Mouse (Mus musculus) midbrain, embryonic 10.5 days (tissue): Measurements from ENCODE around the gene Foxj1. TPM values are rescaled to one million over a fixed set of nuclear protein-coding genes. Genes with fewer than 3 reads are reported as not detected.
A peak's percentile ranks its signal among the peaks of the same experiment; 100 is the strongest.
"Not testable (repeated sequence)": the region's sequence is repeated elsewhere in the genome, so short reads cannot be mapped to it uniquely, and the experiment has no call there.

Experiments used
- DNase-seq: peaks from one replicate; pipeline ENCODE4 v3.0.0-alpha.2; 2017; ENCODE audit warnings: low spot score
- H3K27ac ChIP-seq: fragments of 300-500 bp; sonication (generic); replicated peaks from 2 replicates; pipeline ENCODE4 v1.5.1; 2016; ENCODE audit warnings: mild to moderate bottlenecking
- H3K27me3 ChIP-seq: fragments of 300-500 bp; sonication (generic); 2 replicates; pipeline ENCODE4 v1.6.1; 2016; ENCODE audit warnings: low read depth, mild to moderate bottlenecking; ENCODE audit not compliant: poor library complexity, severe bottlenecking
- H3K36me3 ChIP-seq: fragments of 300-500 bp; sonication (generic); 2 replicates; pipeline ENCODE4 v1.6.1; 2016; ENCODE audit warnings: mild to moderate bottlenecking, moderate library complexity
- H3K4me1 ChIP-seq: fragments of 300-500 bp; sonication (generic); 2 replicates; pipeline ENCODE4 v1.6.1; 2016
- H3K4me3 ChIP-seq: fragments of 300-500 bp; sonication (generic); 2 replicates; pipeline ENCODE4 v1.5.1; 2016; ENCODE audit warnings: mild to moderate bottlenecking, moderate library complexity
- H3K9me3 ChIP-seq: fragments of 300-500 bp; sonication (generic); replicated peaks from 2 replicates; pipeline ENCODE4 v1.6.1; 2016; ENCODE audit warnings: mild to moderate bottlenecking
- WGBS: fragments of 180-500 bp; shearing (Covaris S2); methylation state at CpG from one replicate; pipeline ENCODE4 v1.1.7; 2016; 5-methylcytosine and 5-hydroxymethylcytosine counted together
- polyA plus RNA-seq: library from polyadenylated mRNA; unstranded; fragments of >200 nt; fragmentation: Nextera tagmentation; extraction: Ambion mirVana; gene quantifications from 2 replicates; pipeline ENCODE4 v1.2.1, GENCODE M21; 2016

Gene Foxj1
- polyA plus RNA-seq, 1 experiment from 2014 or later, result 8.4 TPM

DNA sequence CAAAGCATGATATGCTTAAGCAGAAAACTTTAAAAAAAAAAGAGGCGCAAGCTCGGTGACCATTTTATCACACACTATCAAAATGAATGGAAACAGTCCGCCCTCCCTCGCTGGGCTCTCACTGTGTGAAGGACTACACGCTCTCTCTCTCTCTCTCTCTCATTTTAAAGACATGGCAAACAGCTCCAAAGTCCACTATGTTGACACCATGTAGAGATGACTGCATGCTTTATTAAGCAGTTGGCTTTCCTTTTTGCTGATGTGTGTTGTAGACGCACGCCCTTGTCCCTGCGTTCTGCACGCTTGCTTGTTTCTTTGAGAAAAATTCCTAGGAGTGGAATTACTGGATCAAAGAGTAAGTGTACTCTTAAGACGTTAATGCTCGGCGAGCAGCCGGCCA, 30.2 kb upstream of the Foxj1 start:
- WGBS, result 52% methylated on average over 13 of the region's 13 CpGs

GRCm38 (mm10) chr11:116362015-116362414, 26.8 kb upstream of the Foxj1 start:
- WGBS, result 71% methylated on average over 11 of the region's 11 CpGs
- H3K4me1 ChIP-seq, result peaks cover 42% of the 10 kb centered on the region
- no peaks in the 10 kb centered on the region for H3K9me3 ChIP-seq
- H3K36me3 ChIP-seq, result peaks cover 24% of the 10 kb centered on the region
- DNase-seq, result no peak
- peaks cover 8% of the 10 kb centered on the region; the same call in 1 of the 2 replicates for H3K27me3 ChIP-seq
- H3K27ac ChIP-seq, result no peak overlapping the region
- no peak overlapping the region for H3K4me3 ChIP-seq

More for the DNA sequence above, 30.2 kb upstream of the Foxj1 start:
- H3K4me1 ChIP-seq, result peaks cover 32% of the 10 kb centered on the region
- H3K36me3 ChIP-seq, result 0 out of 2 replicates have a peak, but pooled peaks cover 3% of the 10 kb centered on the region
- no peak for DNase-seq
- no peak overlapping the region; the same call in 1 of the 2 replicates for H3K27ac ChIP-seq
- H3K4me3 ChIP-seq, result no peak overlapping the region
- peaks cover 13% of the 10 kb centered on the region; the same call in 1 of the 2 replicates for H3K27me3 ChIP-seq
- no peaks in the 10 kb centered on the region for H3K9me3 ChIP-seq

DNA sequence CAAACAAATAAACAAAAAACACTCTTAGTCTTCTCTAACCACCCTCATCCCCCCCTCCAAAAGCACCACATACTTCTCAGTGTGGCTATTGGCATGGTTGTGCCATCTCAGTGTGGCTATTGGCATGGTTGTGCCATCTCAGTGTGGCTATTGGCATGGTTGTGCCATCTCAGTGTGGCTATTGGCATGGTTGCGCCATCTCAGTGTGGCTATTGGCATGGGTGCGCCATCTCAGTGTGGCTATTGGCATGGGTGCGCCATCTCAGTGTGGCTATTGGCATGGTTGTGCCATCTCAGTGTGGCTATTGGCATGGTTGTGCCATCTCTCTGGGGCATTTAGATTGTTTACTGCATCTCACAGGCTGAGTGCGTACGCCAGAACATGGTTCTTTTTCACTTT, 25.7 kb upstream of the Foxj1 start:
- not testable (repeated sequence) for DNase-seq, H3K4me3 ChIP-seq, H3K27ac ChIP-seq, H3K9me3 ChIP-seq
- H3K27me3 ChIP-seq, result peaks cover 10% of the 10 kb centered on the region; the same call in 1 of the 2 replicates
- WGBS, result 96% methylated on average over 5 of the region's 5 CpGs
- peaks cover 38% of the 10 kb centered on the region for H3K4me1 ChIP-seq
- H3K36me3 ChIP-seq, result peaks cover 26% of the 10 kb centered on the region

DNA sequence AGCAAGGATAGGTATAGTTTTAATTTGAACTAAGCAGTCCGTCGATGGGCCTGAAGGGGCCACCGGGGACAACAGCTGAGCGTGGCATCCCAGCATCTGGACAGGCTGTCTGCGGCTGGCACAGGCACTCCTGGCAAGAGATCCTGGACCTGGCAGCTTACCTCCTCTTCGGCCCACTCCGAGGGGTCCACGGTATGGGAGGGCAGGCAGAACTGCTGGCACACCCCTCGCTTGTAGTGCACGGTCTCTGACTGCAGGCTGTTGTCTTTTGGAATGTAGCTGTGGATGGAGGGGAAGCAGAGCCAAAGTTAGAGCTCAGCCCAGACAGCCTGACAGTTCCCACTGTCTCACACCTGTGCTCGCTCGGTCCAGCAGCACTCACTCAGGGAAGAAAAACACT, 24.5 kb upstream of the Foxj1 start:
- Histone ChIP-seq H3K27ac (no peak overlapping the region), H3K36me3 (peaks cover 38% of the 10 kb centered on the region), H3K9me3 (no peaks in the 10 kb centered on the region; the same call in 1 of the 2 replicates), H3K4me1 (peaks cover 25% of the 10 kb centered on the region), H3K27me3 (peaks cover 13% of the 10 kb centered on the region; the same call in 1 of the 2 replicates), H3K4me3 (no peak overlapping the region)
- 93% methylated on average over 12 of the region's 12 CpGs for WGBS
- no peak for DNase-seq

DNA sequence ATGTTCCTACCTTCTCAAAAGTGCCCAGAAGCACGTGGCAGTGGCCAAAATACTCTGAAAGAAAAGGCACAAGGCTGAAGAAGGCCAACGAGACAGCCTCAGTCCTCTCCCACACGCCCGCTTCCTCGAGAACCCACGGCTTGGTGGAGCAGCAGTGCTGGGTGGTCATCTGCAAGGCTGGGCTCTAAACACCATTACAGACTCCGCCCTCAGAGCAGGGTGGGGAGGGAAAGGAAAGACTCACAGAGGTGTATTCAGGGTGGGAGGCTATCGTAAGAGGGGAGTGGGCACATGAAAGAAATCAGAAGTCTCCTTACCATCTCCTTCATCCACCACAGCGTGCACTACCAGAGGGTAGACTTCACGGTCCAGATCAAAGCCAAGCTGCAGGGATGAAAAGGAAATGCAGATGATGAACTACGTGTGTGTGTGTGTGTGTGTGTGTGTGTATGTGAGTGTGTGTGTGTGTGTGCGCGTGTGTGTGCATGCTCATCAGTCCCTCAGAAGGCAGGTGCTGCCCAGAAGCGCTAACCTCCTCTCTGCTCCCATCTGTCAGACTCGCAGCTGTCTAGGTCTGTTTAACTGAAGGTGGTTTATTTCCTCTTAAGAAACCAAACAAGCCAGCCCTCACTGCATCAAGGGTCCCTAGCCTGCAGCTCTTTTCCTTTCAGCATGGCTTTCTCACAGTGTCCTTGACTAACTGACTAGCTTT, 23.9 kb upstream of the Foxj1 start:
- Histone ChIP-seq H3K27ac (no peak overlapping the region), H3K9me3 (no peaks in the 10 kb centered on the region; the same call in 1 of the 2 replicates), H3K4me3 (no peak overlapping the region), H3K36me3 (peaks cover 44% of the 10 kb centered on the region), H3K27me3 (peaks cover 9% of the 10 kb centered on the region; the same call in 1 of the 2 replicates), H3K4me1 (peaks cover 26% of the 10 kb centered on the region; the same call in 1 of the 2 replicates)
- DNase-seq, result no peak
- 78% methylated on average over 15 of the region's 15 CpGs for WGBS

DNA sequence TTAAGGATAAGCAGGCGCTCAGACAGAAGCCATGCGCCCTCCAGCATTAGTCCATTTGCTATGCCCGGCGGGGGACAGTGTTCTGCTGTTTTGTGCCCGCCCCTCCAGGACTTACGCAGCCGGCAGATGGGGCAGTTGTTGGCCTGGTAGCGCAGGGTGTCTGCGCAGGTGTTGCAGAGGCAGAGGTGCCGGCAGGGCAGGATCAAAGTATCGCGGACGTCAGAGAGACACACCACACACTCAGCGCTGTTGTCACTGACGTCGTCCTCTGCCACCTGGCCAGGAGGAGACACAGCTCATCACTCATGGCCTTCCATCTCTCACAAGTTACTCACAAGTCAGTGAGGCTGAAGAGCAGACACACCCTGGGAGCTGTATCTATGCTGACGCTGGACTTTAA, 19.3 kb upstream of the Foxj1 start:
- Histone ChIP-seq H3K9me3 (no peaks in the 10 kb centered on the region; the same call in 1 of the 2 replicates), H3K4me1 (0 out of 2 replicates have a peak, but pooled peaks cover 15% of the 10 kb centered on the region), H3K27me3 (peaks cover 4% of the 10 kb centered on the region; the same call in 1 of the 2 replicates), H3K27ac (no peak overlapping the region), H3K36me3 (peaks cover 52% of the 10 kb centered on the region), H3K4me3 (no peak overlapping the region)
- DNase-seq, result no peak
- WGBS, result 34% methylated on average over 17 of the region's 17 CpGs

DNA sequence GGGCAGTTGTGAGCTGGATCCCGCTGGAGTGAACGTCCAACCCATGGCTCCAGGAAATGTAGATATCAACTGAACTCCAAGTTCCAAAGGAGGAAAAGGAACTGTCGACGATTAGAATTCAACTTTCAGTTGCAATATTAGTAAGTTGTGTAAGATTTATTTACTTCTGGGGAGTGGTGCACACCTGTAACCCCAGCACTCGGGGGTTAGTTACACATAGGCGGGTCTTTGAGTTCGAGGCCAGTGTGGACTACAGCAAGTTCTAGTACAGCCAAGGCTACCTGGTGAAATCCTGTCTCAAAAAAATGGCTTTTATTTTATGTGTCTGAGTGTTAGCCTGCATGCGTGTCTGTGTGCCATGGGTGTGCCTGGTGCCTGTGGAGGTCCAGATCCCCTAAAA, 18.3 kb upstream of the Foxj1 start:
- Histone ChIP-seq H3K4me3 (no peak overlapping the region), H3K27me3 (peaks cover 4% of the 10 kb centered on the region; the same call in 1 of the 2 replicates), H3K4me1 (0 out of 2 replicates have a peak, but pooled peaks cover 11% of the 10 kb centered on the region), H3K27ac (no peak overlapping the region), H3K9me3 (no peaks in the 10 kb centered on the region; the same call in 1 of the 2 replicates), H3K36me3 (peaks cover 43% of the 10 kb centered on the region)
- WGBS, result 91% methylated on average over 8 of the region's 8 CpGs
- DNase-seq, result no peak

DNA sequence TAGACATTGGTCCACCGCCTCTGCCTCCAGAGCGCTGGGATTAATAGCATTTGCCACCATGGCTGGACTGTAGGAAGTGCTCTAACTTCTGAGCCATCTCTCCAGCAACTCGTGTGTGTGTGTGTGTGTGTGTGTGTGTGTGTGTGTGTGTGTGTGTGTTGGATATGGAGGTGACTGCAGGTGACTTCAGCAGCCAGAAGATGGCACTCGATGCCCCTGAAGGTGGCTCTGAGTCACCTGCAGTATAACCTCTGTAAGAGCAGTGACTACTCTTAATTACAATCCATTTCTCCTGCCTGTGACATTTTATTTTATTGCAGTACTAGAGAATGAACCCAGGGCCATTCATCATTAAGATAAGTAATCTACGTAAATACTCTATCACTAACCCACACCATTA, 16.1 kb upstream of the Foxj1 start:
- Histone ChIP-seq H3K4me1 (peaks cover 11% of the 10 kb centered on the region; the same call in 1 of the 2 replicates), H3K27me3 (peaks cover 4% of the 10 kb centered on the region; the same call in 1 of the 2 replicates), H3K36me3 (peaks cover 56% of the 10 kb centered on the region), H3K27ac (no peak overlapping the region), H3K9me3 (no peaks in the 10 kb centered on the region; the same call in 1 of the 2 replicates), H3K4me3 (no peak overlapping the region)
- 85% methylated on average over 5 of the region's 5 CpGs for WGBS
- no peak for DNase-seq

DNA sequence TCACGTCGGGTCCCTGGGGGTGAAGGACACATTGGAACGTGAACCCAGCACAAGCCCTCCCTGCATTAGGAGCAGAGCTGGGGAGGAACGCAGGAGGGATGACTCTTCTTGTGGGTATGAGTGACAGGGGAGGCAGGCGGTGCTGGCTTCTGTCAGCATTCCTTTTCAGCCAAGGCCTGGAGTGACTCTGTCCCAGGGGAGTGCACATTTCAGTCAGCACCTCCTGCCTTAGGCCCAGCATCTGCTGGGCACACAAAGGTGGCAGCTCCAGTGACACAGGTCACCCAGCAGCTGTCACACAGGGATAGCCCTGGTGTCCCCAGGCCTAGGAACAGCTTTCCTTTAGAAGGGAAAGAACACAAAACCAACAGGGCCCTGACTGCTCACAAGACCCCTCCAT, 12.8 kb upstream of the Foxj1 start:
- Histone ChIP-seq H3K4me1 (peaks cover 34% of the 10 kb centered on the region), H3K9me3 (no peaks in the 10 kb centered on the region), H3K27ac (no peak overlapping the region), H3K4me3 (no peak overlapping the region), H3K36me3 (peaks cover 57% of the 10 kb centered on the region), H3K27me3 (peaks cover 4% of the 10 kb centered on the region; the same call in 1 of the 2 replicates)
- no peak for DNase-seq
- WGBS, result 86% methylated on average over 5 of the region's 5 CpGs

GRCm38 (mm10) chr11:116347012-116347411, 11.8 kb upstream of the Foxj1 start:
- DNase-seq, result no peak
- Histone ChIP-seq H3K4me1 (peaks cover 43% of the 10 kb centered on the region), H3K9me3 (no peaks in the 10 kb centered on the region), H3K27ac (no peak overlapping the region; the same call in 1 of the 2 replicates), H3K4me3 (no peak overlapping the region), H3K36me3 (peaks cover 63% of the 10 kb centered on the region), H3K27me3 (peaks cover 12% of the 10 kb centered on the region; the same call in 1 of the 2 replicates)
- WGBS, result 76% methylated on average over 7 of the region's 7 CpGs

- H3K9me3 ChIP-seq, result no peaks in the 10 kb centered on the region
- no peak overlapping the region for H3K4me3 ChIP-seq
- peaks cover 20% of the 10 kb centered on the region for H3K27me3 ChIP-seq
- H3K36me3 ChIP-seq, result peaks cover 62% of the 10 kb centered on the region
- 77% methylated on average over 25 of the region's 25 CpGs for WGBS
- DNase-seq, result no peak
- H3K27ac ChIP-seq, result no peak overlapping the region; the same call in 1 of the 2 replicates
- peaks cover 49% of the 10 kb centered on the region for H3K4me1 ChIP-seq
These were observed 7.0 kb upstream of the Foxj1 start for GRCm38 (mm10) chr11:116342069-116342791.

- 79% methylated on average over 6 of the region's 6 CpGs for WGBS
- peaks cover 23% of the 10 kb centered on the region for H3K36me3 ChIP-seq
- no peak for DNase-seq
- H3K27ac ChIP-seq, result 0 out of 2 replicates have a peak overlapping the region, but pooled peaks have one; percentile 13
- H3K4me1 ChIP-seq, result peaks cover 63% of the 10 kb centered on the region
- no peaks in the 10 kb centered on the region for H3K9me3 ChIP-seq
- peaks cover 53% of the 10 kb centered on the region for H3K27me3 ChIP-seq
- peak overlapping the region; percentile 71; the same call in 1 of the 2 replicates for H3K4me3 ChIP-seq
These were observed 2.3 kb upstream of the Foxj1 start for GRCm38 (mm10) chr11:116337531-116337930.
